Mouse (Mus musculus) Patski (cell line): ENCODE data around the gene Casc4. TPM values are rescaled to one million over a fixed set of nuclear protein-coding genes. Genes with fewer than 3 reads are reported as not detected.
"Not testable (repeated sequence)": the region's sequence is repeated elsewhere in the genome, so short reads cannot be mapped to it uniquely, and the experiment has no call there.

Experiments
- ATAC-seq: fragments of 100-300 bp; one replicate; pipeline ENCODE4 v1.8.0; 2021
- CTCF ChIA-PET: fragments of 350-600 bp; sonication (Branson Sonifier 250); formaldehyde crosslinking; loops from one replicate; lab custom pipeline; 2022; ENCODE audit warnings: inconsistent platforms; lab: Charles Lee
- POLR2A ChIA-PET: fragments of 350-600 bp; sonication (Branson Sonifier 250); formaldehyde crosslinking; loops from one replicate; lab custom pipeline; 2022; ENCODE audit warnings: antibody characterized with exemption, inconsistent platforms; lab: Charles Lee
- DNase-seq: peaks from one replicate; pipeline ENCODE4 v3.0.0-alpha.2; 2011; ENCODE audit warnings: low read depth, low spot score
- H3K27me3 ChIP-seq: fragments of 371-371 bp; one replicate; pipeline ENCODE4 v1.5.1; 2021
- CTCF ChIP-seq: fragments of 100-300 bp; IDR thresholded peaks from one replicate; pipeline ENCODE4 v1.5.1; 2021
- in situ Hi-C: fragments of 300-500 bp; cut with MboI; formaldehyde crosslinking; loops from 3 replicates; pipeline ENCODE4 v1.11.1; 2018; ENCODE audit warnings: low pct_unique_long_range_greater_than_20kb, mixed read lengths
- polyA plus RNA-seq: library from polyadenylated mRNA; unstranded; gene quantifications from one replicate; pipeline ENCODE4 v1.2.3, GENCODE M21; 2021

Casc4 gene
- polyA plus RNA-seq, 1 experiment from 2014 or later: 129 TPM

DNA sequence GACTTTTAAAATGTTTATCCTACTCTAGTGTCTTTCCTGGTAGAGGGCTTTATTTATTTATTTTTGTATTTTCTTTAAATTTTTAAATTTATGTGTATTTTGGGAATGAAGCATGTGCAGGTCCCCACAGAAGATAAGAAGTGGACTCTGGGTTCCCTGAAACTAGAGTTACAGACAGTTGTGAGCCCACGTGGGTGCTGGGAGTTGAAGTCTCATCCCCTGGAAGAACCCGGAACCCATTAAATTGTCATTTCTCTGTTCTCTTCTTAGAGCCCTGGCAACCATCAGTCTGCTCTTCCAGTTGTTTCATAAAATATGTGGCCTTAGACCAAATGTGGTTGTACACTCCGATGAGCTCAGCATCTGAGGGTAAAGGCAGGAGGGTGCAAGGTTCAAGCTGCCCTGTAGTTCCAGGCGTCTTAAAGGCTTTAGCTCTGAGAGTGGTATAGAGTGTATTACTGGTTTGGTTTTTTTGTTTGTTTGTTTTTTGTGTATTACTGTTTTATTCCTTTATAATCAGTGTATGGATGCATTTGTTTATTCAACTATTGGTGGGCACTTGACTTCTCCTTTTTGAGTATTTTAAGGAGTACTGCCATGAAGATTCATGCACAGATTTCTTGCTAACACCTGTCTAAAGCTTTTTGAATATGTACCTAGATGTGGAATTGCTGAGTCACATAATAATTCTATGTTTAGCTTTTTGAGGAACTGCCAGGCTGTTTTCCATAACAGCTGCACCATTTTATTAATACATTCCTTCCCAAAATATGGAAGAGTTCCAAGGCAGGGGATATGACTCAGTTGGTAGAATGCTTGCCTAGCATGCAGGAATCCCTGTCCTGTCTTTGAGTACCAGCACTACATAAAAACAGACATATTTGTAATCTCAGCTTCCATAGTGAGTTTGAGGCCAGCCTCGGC is 49.5 kb downstream of the Casc4 start:
- DNase-seq (peak; percentile 48), ATAC-seq (peak; percentile 51)
- in situ Hi-C loops: no loop called here
- POLR2A ChIA-PET: no interaction called here
- no peak for TF ChIP-seq CTCF
- CTCF ChIA-PET: interaction anchor here (1.3 to 1.8 kb wide), 3 partner anchors 12 to 79 kb away, joined by 4 to 5 read pairs (median 5); no protein-coding TSS in a partner anchor
- no peaks in the 10 kb centered on the region for H3K27me3 ChIP-seq

DNA sequence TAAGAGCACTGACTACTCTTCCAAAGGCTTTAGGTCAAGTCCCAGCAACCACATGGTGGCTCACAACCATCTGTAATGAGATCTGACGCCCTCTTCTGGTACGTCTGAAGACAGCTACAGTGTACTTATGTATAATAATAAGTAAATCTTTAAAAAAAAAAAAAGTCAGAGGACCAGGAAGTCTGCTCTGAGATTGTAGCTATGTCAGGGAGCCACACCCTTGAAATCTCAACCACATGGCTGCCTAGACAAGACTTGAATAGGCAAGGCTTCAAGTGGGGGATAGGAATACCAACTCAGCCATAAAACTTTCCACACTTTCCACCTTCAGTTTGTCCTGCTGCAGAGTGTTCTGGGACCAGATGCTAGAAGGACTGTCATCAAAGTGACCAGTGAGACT is 70.9 kb downstream of the Casc4 start:
- ATAC-seq, DNase-seq, H3K27me3 ChIP-seq, in situ Hi-C loops, POLR2A ChIA-PET: not testable (repeated sequence)
- CTCF ChIA-PET: interaction anchor here (0.9 to 1.5 kb wide), 4 partner anchors 9 to 35 kb away, joined by 3 to 4 read pairs (median 4); no protein-coding TSS in a partner anchor

DNA sequence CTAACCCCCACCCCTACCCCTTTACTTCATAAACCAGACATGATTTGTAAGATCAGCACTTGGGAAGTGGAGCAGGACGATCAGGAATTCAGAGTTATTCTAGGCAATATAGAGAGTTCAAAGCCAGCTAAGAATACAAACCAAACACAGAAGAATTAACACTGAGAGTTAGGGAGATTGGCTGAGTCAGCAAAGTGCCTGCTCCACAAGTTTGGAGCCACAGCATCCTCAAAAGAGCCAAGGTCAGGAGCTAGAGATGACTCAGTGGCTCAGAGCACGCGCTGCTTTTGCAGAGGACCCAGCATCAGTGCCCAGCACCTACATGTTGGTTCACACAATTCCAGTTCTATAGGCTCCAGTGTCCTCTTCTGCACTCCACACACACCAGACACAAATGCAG is 76.6 kb downstream of the Casc4 start:
- in situ Hi-C loops: no loop called here
- POLR2A ChIA-PET: no interaction called here
- TF ChIP-seq CTCF: no peak
- ATAC-seq (no peak), DNase-seq (no peak)
- CTCF ChIA-PET: interaction anchor here (2.3 kb wide), 1 partner anchor 11 kb away, joined by 10 read pairs; no protein-coding TSS in a partner anchor
- H3K27me3 ChIP-seq: no peaks in the 10 kb centered on the region

DNA sequence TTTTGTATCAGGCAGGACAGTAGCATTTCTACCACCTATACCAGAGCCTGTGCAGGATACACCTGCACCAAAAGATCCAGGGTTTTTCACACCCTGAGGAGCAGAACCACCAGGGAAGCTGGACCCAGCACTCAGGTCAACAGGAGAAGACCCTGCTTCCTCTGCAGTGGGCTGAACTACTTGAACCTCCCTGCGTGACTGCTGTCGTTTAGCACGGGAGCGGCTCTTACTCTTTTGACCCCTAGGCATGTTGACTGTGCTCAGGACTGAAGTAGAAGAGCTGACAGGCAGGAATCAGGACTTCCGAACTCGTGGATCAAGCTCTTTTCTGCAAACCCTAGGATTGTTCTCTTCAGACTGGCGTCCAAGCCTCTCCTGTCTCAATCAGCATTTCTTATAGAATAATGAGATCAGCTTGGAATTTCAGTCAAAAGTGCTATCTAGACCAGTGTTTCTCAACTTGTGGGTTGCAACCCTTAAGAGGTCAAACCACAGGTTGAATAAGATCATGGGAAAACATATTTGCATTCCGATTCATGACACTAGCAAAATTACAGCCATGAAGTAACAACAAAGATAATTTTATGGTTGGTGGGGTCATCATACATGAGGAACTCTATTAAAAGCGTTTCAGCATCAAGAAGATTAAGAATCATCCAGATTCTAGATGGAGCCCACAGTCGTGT is 88.3 kb downstream of the Casc4 start:
- ChIA-PET CTCF (no interaction called here), POLR2A (no interaction called here)
- TF ChIP-seq CTCF: no peak
- ATAC-seq (no peak), DNase-seq (no peak)
- in situ Hi-C loops: no loop called here
- H3K27me3 ChIP-seq: no peaks in the 10 kb centered on the region

DNA sequence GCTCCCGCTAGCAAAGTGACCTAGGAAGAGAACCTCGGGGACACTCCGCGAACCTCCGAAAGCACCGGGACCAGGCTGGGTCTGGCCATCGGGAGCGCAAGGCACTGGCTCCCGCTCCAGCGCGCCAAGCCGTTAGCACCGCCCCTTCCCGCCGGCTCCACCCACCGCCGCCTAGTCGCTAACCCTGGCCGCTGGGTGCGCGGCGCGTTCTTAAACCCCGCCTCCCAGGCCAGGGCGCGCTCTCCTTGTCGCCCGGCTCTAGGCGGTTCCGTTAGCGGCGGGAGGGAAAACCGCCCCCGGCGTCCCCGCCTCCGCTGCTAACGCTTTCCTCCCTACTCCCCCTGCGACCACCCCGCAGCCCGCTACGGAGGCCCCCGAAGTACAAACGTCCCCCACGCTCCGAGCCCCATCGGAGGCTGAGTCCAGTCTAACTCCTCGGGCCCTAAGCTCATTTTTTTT is 89.0 kb downstream of the Casc4 start, which contains the start of the genes Ctdspl2 and Mageb3:
Ctdspl2 (plus strand) TSS at position 237 of the 459 bp plus-strand sequence.
Mageb3 (minus strand) TSS at position 328 of the 459 bp plus-strand sequence.
- CTCF ChIA-PET: no interaction called here
- POLR2A ChIA-PET: interaction anchor here (0.6 to 1.2 kb wide), 2 partner anchors 74 to 740 kb away, joined by 3 read pairs; no protein-coding TSS in a partner anchor
- no peaks in the 10 kb centered on the region for H3K27me3 ChIP-seq
- no peak for TF ChIP-seq CTCF
- DNase-seq (peak; percentile 48), ATAC-seq (peak; percentile 98)
- in situ Hi-C loops: no loop called here

DNA sequence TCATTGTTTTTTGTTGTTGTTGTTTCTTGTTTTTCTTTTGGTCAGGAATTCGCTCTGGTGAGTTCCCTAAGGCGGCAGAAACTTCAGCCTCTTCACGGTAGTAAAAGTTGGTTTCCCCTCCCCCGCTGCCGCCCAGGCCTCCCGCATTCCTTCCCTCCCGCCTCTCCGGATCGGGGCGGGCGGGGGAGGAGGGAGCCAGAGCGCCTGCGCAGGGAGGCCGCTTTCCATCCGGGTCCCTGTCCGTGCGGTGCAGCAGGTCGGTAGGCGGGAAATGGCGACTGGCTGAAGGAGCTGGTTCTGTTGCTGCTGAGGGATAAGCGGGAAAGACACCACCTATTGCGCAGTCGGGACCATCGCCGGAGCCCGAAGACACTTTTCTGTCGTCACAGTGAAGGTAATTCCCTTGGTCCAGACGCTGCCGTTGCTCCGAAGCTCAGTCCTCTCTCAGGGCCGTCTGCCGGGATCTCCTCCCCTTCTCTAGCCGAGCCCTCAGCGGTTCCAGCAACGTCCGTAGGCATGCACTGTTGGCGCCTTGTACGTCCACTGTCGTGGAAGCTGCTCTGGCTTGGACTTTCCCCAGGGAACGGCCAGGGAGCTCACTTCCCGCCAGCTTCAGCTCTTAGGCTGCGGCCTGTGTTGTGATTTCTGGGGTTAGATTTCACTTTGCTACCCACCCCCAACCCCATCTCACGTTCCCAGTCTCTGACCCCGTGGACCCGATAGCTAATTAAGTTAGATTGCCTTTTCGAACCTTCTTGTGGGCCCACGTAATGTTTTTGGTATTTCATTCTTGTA is 89.7 kb downstream of the Casc4 start:
- H3K27me3 ChIP-seq: no peaks in the 10 kb centered on the region
- CTCF ChIA-PET: interaction anchor here (1.3 to 1.8 kb wide), 3 partner anchors 12 to 205 kb away, joined by 3 to 7 read pairs (median 3); no protein-coding TSS in a partner anchor
- POLR2A ChIA-PET: interaction anchor here (0.6 to 1.2 kb wide), 3 partner anchors 57 to 740 kb away, joined by 3 to 8 read pairs (median 3); no protein-coding TSS in a partner anchor
- no peak for TF ChIP-seq CTCF
- in situ Hi-C loops: no loop called here
- ATAC-seq (peak; percentile 61), DNase-seq (peak; percentile 65)

DNA sequence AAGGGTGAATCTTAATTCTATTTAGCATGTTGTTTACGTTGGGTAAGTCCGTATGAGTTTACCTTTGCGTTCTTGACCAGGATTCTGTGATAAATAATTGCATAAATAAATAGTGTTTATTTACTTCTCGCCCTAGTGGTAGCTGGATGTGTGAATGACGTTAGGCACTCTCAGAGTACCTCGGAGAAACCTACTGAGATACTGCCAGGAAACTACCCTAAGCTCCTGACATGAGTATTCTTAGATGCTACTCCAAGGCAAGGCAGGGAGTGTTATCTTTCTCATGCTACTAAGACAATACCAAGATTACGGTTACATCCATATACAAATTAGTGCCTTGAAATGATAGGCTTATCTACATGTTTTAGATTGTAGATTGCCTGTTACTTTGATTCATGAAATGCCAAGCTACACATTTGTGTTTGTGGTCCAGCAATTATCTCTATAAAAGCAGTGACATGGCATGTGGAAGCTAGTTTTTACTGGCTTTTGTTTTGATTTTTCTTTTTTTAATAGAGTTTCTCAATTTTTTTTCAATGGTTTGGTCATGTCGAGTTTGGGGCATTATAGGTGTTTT is 90.5 kb downstream of the Casc4 start:
- H3K27me3 ChIP-seq: no peaks in the 10 kb centered on the region
- CTCF ChIA-PET: interaction anchor here (0.6 to 1.8 kb wide), 5 partner anchors 8 to 204 kb away, joined by 3 to 7 read pairs (median 3); no protein-coding TSS in a partner anchor
- in situ Hi-C loops: no loop called here
- DNase-seq: no peak
- no peak for TF ChIP-seq CTCF
- ATAC-seq: no peak
- POLR2A ChIA-PET: interaction anchor here (0.9 kb wide), 1 partner anchor 58 kb away, joined by 8 read pairs; no protein-coding TSS in a partner anchor

Other genes starting within 250 kb of the Casc4 start
- gene Frmd5, start 59.9 kb upstream of the Casc4 start, polyA plus RNA-seq: 0.23 TPM
- gene Ctdspl2, start 89.0 kb downstream of the Casc4 start, polyA plus RNA-seq: 22.7 TPM
- gene Mageb3, start 89.1 kb downstream of the Casc4 start, polyA plus RNA-seq: 0.05 TPM
- gene Eif3j1, start 161.6 kb downstream of the Casc4 start, polyA plus RNA-seq: 8.1 TPM